Mouse (Mus musculus): ENCODE measurements around the gene Pou2f3. TPM values are rescaled to one million over a fixed set of nuclear protein-coding genes. Genes with fewer than 3 reads are reported as not detected.

The Pou2f3 gene
- total and polyA plus RNA-seq, 3 experiments: 0.14 TPM; not detected in 2

DNA sequence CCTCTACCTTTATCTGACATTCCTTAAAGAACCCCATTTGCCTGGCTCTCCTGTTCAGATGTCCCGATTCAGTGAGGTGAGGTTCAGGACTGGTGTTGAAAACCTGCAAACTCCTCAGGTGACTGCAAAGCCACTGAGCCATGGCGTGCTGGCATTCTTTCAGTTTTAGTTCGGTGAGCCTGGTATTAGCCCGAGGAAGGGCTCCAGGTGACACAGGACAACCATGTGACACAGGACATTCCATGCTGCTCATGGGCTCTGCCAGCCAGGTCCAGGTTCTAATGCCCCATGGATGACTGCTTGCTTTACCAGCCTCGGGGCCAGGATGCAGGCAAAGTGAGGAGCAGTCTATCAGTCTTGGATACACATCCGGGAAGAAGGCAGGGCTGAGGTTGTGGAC, 25.2 kb upstream of the Pou2f3 start:
- Histone ChIP-seq H3K9ac (ENCODE audit: low read depth, low read length) (no peak overlapping the region), H3K27ac (no peak overlapping the region), H3K4me1 (ENCODE audit: control insufficient read depth, insufficient read depth, low read length) (peaks cover 15% of the 10 kb centered on the region), H3K79me2 (replicated peaks; ENCODE audit: control insufficient read depth, insufficient read depth, low read length) (no peaks in the 10 kb centered on the region), H3K27me3 (ENCODE audit: control insufficient read depth, insufficient read depth, low read length) (no peaks in the 10 kb centered on the region), H3K4me3 (no peak overlapping the region), H3K36me3 (ENCODE audit: control insufficient read depth, insufficient read depth, low read length) (no peaks in the 10 kb centered on the region)
- WGBS: 70% methylated on average over 6 of the region's 6 CpGs
- TF ChIP-seq EP300 (IDR thresholded peaks at IDR 0.05; ENCODE audit: insufficient read depth, low read depth, low read length): no peak
- no peak for TF ChIP-seq POLR2A (IDR thresholded peaks at IDR 0.05; ENCODE audit: insufficient read depth, low read depth, low read length)
- no peak for TF ChIP-seq CTCF (IDR thresholded peaks at IDR 0.05)
- intact Hi-C loops (cut with DNase I): no loop called here
- DNase-seq: no peak

DNA sequence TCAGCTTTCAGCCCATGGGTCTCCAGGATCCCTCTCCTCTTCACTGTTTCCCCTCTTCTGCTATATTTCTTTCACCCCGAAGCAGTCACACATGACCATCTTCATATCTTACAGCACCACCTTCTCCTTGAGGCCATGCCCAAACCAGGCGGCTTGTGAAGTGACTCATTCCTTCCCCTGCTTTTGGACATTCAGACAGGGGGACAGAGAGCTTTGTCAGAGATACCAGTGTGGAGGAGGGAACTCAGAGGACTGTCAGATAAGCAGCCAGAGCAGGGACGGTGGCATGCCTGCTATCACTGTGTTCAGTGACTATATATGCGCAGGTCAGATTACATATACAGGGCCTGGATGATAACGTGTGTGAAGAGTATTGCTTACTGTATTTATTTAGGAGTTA, 24.3 kb upstream of the Pou2f3 start:
- 34% methylated on average over 5 of the region's 5 CpGs for WGBS
- intact Hi-C loops (cut with DNase I): no loop called here
- DNase-seq: no peak
- Histone ChIP-seq H3K27me3 (ENCODE audit: control insufficient read depth, insufficient read depth, low read length) (no peaks in the 10 kb centered on the region), H3K4me1 (ENCODE audit: control insufficient read depth, insufficient read depth, low read length) (peaks cover 15% of the 10 kb centered on the region), H3K36me3 (ENCODE audit: control insufficient read depth, insufficient read depth, low read length) (no peaks in the 10 kb centered on the region), H3K79me2 (replicated peaks; ENCODE audit: control insufficient read depth, insufficient read depth, low read length) (no peaks in the 10 kb centered on the region), H3K9ac (ENCODE audit: low read depth, low read length) (no peak overlapping the region), H3K27ac (no peak overlapping the region), H3K4me3 (no peak overlapping the region)
- TF ChIP-seq POLR2A (IDR thresholded peaks at IDR 0.05; ENCODE audit: insufficient read depth, low read depth, low read length) (no peak), CTCF (IDR thresholded peaks at IDR 0.05) (no peak), EP300 (IDR thresholded peaks at IDR 0.05; ENCODE audit: insufficient read depth, low read depth, low read length) (no peak)

DNA sequence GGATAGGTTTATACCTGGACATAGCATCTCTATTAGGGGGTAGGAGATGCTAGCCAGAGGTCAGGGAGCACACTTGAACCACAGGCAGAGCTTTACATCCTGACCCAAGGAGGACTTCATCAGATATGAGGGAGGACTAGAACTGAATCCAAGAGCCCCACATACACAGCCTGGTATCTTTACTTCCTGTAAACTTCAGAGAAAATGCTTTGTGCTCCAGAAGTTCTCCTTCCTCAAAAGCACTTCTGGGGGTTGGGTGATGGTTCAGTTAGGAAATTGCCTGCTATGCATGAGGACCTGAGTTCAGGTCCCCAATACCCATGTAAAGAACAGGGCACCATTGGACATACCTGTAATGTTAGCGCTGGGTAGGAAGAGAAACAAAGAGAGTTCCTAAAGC, 23.3 kb upstream of the Pou2f3 start:
- H3K27ac ChIP-seq: 0 out of 2 replicates have a peak overlapping the region, but pooled peaks have one; percentile 15
- DNase-seq: no peak
- 92% methylated on average over 1 of the region's 1 CpGs for WGBS
- no peaks in the 10 kb centered on the region for H3K79me2 ChIP-seq (replicated peaks; ENCODE audit: control insufficient read depth, insufficient read depth, low read length)
- intact Hi-C loops (cut with DNase I): no loop called here
- TF ChIP-seq CTCF (IDR thresholded peaks at IDR 0.05) (no peak), POLR2A (IDR thresholded peaks at IDR 0.05; ENCODE audit: insufficient read depth, low read depth, low read length) (no peak), EP300 (IDR thresholded peaks at IDR 0.05; ENCODE audit: insufficient read depth, low read depth, low read length) (no peak)
- no peak overlapping the region for H3K9ac ChIP-seq (ENCODE audit: low read depth, low read length)
- H3K36me3 ChIP-seq (ENCODE audit: control insufficient read depth, insufficient read depth, low read length): no peaks in the 10 kb centered on the region
- H3K4me1 ChIP-seq (ENCODE audit: control insufficient read depth, insufficient read depth, low read length): peaks cover 15% of the 10 kb centered on the region
- no peak overlapping the region for H3K4me3 ChIP-seq
- H3K27me3 ChIP-seq (ENCODE audit: control insufficient read depth, insufficient read depth, low read length): no peaks in the 10 kb centered on the region

DNA sequence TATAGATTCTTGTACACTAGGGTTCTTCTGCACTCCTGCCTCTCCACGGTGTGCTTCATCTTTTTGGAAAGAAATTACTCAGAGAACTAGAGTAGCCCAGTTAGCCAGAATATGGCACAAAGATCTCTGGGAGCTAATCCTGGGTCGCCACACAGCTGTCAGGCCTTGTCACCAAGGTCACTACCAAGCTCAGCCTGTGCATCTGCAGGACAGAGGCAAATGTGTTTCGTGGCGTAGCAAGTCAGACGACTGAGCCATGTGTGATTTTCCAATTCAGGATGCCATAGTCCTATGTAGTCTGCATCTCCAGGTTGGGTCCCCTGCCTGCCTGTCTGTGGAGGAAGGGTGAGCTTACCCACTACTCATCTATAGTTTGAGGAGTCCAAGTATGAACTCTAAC, 22.9 kb upstream of the Pou2f3 start:
- WGBS: 57% methylated on average over 5 of the region's 5 CpGs
- Histone ChIP-seq H3K79me2 (replicated peaks; ENCODE audit: control insufficient read depth, insufficient read depth, low read length) (no peaks in the 10 kb centered on the region), H3K27ac (peak overlapping the region; percentile 15; the same call in 1 of the 2 replicates), H3K4me3 (no peak overlapping the region), H3K36me3 (ENCODE audit: control insufficient read depth, insufficient read depth, low read length) (no peaks in the 10 kb centered on the region), H3K27me3 (ENCODE audit: control insufficient read depth, insufficient read depth, low read length) (no peaks in the 10 kb centered on the region), H3K9ac (ENCODE audit: low read depth, low read length) (no peak overlapping the region), H3K4me1 (ENCODE audit: control insufficient read depth, insufficient read depth, low read length) (peaks cover 15% of the 10 kb centered on the region)
- DNase-seq: no peak
- intact Hi-C loops (cut with DNase I): no loop called here
- TF ChIP-seq POLR2A (IDR thresholded peaks at IDR 0.05; ENCODE audit: insufficient read depth, low read depth, low read length) (no peak), CTCF (IDR thresholded peaks at IDR 0.05) (no peak), EP300 (IDR thresholded peaks at IDR 0.05; ENCODE audit: insufficient read depth, low read depth, low read length) (no peak)

DNA sequence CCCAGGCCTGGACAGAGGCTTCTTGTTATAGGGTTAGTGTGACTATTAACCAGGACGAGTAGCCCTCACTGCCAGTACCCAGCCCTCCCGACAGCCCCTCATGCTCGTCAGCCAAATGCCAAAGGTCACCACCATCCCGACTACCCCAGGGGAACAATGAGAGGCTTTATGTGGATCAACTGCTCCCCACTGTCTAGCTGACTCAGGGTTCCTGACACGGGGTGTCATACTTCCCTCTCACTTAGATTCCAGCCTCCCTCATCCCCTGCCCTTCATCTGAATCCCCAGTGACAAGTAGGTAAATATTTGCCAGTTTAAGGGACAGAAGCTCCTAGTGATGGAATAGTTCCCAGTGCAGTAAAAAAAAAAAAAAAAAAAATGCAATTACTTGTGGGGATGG, 22.1 kb upstream of the Pou2f3 start:
- Histone ChIP-seq H3K79me2 (replicated peaks; ENCODE audit: control insufficient read depth, insufficient read depth, low read length) (no peaks in the 10 kb centered on the region), H3K27ac (peak overlapping the region; percentile 51), H3K4me3 (no peak overlapping the region), H3K9ac (ENCODE audit: low read depth, low read length) (no peak overlapping the region), H3K27me3 (ENCODE audit: control insufficient read depth, insufficient read depth, low read length) (no peaks in the 10 kb centered on the region), H3K4me1 (ENCODE audit: control insufficient read depth, insufficient read depth, low read length) (peaks cover 16% of the 10 kb centered on the region), H3K36me3 (ENCODE audit: control insufficient read depth, insufficient read depth, low read length) (no peaks in the 10 kb centered on the region)
- intact Hi-C loops (cut with DNase I): no loop called here
- no peak for DNase-seq
- no peak for TF ChIP-seq POLR2A (IDR thresholded peaks at IDR 0.05; ENCODE audit: insufficient read depth, low read depth, low read length)
- no peak for TF ChIP-seq EP300 (IDR thresholded peaks at IDR 0.05; ENCODE audit: insufficient read depth, low read depth, low read length)
- no peak for TF ChIP-seq CTCF (IDR thresholded peaks at IDR 0.05)
- WGBS: 50% methylated on average over 5 of the region's 5 CpGs

DNA sequence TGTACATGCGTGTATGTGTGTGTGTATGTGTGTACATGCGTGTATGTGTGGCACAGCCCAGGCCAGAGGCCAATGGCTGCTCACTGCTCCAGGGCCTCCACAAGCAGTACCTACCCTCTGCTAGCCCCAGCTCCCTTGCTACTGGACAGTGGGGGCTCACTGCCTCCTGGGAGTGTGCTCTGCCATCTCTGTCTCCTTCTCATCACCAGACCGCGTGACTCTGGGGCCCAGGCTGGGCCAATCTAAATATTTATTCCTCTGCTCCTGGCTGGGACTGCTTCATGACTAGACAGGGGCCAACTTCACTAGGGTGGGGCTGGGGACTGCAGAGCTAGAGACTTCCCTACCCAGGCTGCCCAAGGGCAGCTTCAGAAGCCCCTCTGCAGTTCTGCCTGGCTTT, 21.6 kb upstream of the Pou2f3 start:
- H3K9ac ChIP-seq (ENCODE audit: low read depth, low read length): peak overlapping the region; percentile 29
- H3K27ac ChIP-seq: peak overlapping the region; percentile 51
- no peaks in the 10 kb centered on the region for H3K27me3 ChIP-seq (ENCODE audit: control insufficient read depth, insufficient read depth, low read length)
- 50% methylated on average over 4 of the region's 4 CpGs for WGBS
- peak; percentile 52 to 76 for DNase-seq
- TF ChIP-seq CTCF (IDR thresholded peaks at IDR 0.05) (no peak), POLR2A (IDR thresholded peaks at IDR 0.05; ENCODE audit: insufficient read depth, low read depth, low read length) (peak; percentile 51; the same call in 1 of the 2 replicates)
- peaks cover 16% of the 10 kb centered on the region for H3K4me1 ChIP-seq (ENCODE audit: control insufficient read depth, insufficient read depth, low read length)
- H3K4me3 ChIP-seq: no peak overlapping the region
- no peaks in the 10 kb centered on the region for H3K36me3 ChIP-seq (ENCODE audit: control insufficient read depth, insufficient read depth, low read length)
- intact Hi-C loops (cut with DNase I): no loop called here
- H3K79me2 ChIP-seq (replicated peaks; ENCODE audit: control insufficient read depth, insufficient read depth, low read length): no peaks in the 10 kb centered on the region

Measured in heart, adult 2 months (tissue).